27 mouse cellular contexts compared by ENCODE assay signal in the genomic region with DNA sequence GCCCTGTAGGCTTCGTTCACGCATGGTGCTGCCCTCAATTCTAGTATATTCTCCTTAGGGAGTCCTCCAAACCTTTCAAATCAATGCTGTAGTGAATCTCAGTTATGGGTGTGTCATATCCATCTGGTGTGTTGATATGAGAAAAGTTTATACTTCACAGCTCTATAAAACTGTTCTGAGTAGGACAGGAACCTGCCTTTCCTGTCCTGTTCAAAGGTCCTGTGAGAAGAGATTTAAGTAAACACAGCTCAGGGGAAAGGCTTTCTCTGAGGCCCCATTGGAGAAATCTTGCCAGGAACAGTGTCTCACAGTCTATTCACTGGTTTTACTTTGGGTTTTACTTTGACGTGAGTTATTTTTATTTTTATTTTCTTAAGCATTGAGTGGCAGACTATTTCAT. TPM values are rescaled to one million over a fixed set of nuclear protein-coding genes. Genes with fewer than 3 reads are reported as not detected.
DNase-seq lines count a peak whose midpoint lies in the region; ATAC-seq and TF ChIP-seq lines count a peak whose summit lies in the region.
"Had no signal": no experiment of that assay in that cellular context is flagged by ENCODE, and none has a peak within 500 bp of the region (broad histone marks: within the 10 kb centered on the region; RNA-seq: fewer than 3 reads in every experiment).

No protein-coding gene starts in this region.

- no peaks in the 10 kb centered on the region for H3K27me3 ChIP-seq in heart, adult 2 months (ENCODE audit: control insufficient read depth, insufficient read depth, low read length)
- no peaks in the 10 kb centered on the region for H3K27me3 ChIP-seq in heart, embryonic 11.5 days (ENCODE audit: control insufficient read depth, insufficient read depth, low read length)
- H3K27me3 ChIP-seq in intestine, embryonic 15.5 days (replicated peaks) = no peaks in the 10 kb centered on the region
- H3K27me3 ChIP-seq: CH12.LX; forebrain, embryonic 13.5 days; heart, embryonic 13.5 days; hindbrain, embryonic 13.5 days; Patski had no signal

- H3K4me2 ChIP-seq in heart, embryonic 11.5 days = no peak overlapping the region
- peak overlapping the region; percentile 30; the same call in 1 of the 2 replicates for H3K4me2 ChIP-seq in intestine, embryonic 15.5 days (replicated peaks)
- H3K4me2 ChIP-seq: forebrain, embryonic 13.5 days; heart, embryonic 13.5 days; hindbrain, embryonic 13.5 days had no signal

- peaks cover 11% of the 10 kb centered on the region for H3K4me1 ChIP-seq in heart, adult 2 months (ENCODE audit: control insufficient read depth, insufficient read depth, low read length)
- H3K4me1 ChIP-seq in heart, embryonic 11.5 days (ENCODE audit: control insufficient read depth, insufficient read depth, low read length) = no peaks in the 10 kb centered on the region
- H3K4me1 ChIP-seq in intestine, embryonic 15.5 days (replicated peaks) = peaks cover 16% of the 10 kb centered on the region; the same call in 1 of the 2 replicates
- H3K4me1 ChIP-seq: forebrain, embryonic 10.5 days; forebrain, embryonic 13.5 days; hindbrain, embryonic 10.5 days; hindbrain, embryonic 13.5 days had no signal

- TF ChIP-seq CTCF in heart, adult 2 months (IDR thresholded peaks at IDR 0.05) = no peak

- H3K4me3 ChIP-seq in heart, adult 2 months = no peak overlapping the region
- H3K4me3 ChIP-seq in heart, embryonic 11.5 days (ENCODE audit: low read depth, low read length) = no peak overlapping the region
- H3K4me3 ChIP-seq in intestine, embryonic 15.5 days (replicated peaks) = no peak overlapping the region
- H3K4me3 ChIP-seq: forebrain, embryonic 10.5 days; forebrain, embryonic 13.5 days; gastrocnemius, adult 2 months; heart, embryonic 13.5 days; hindbrain, embryonic 10.5 days; hindbrain, embryonic 13.5 days had no signal

- intact Hi-C loops in heart, adult 2 months (cut with DNase I) = no loop called here

- no peaks in the 10 kb centered on the region; the same call in 1 of the 2 replicates for H3K9me3 ChIP-seq in heart, embryonic 11.5 days (replicated peaks; ENCODE audit: control insufficient read depth, low read length)
- no peaks in the 10 kb centered on the region for H3K9me3 ChIP-seq in intestine, embryonic 15.5 days
- H3K9me3 ChIP-seq: forebrain, embryonic 10.5 days; forebrain, embryonic 13.5 days; heart, embryonic 13.5 days; hindbrain, embryonic 10.5 days; hindbrain, embryonic 13.5 days had no signal

- no peak for TF ChIP-seq POLR2A in heart, adult 2 months (IDR thresholded peaks at IDR 0.05; ENCODE audit: insufficient read depth, low read depth, low read length)

- H3K27ac ChIP-seq in heart, adult 2 months = peak overlapping the region; percentile 84
- H3K27ac ChIP-seq in heart, embryonic 11.5 days (ENCODE audit: low read depth, low read length) = no peak overlapping the region
- H3K27ac ChIP-seq in intestine, embryonic 15.5 days = 0 out of 2 replicates have a peak overlapping the region, but pooled peaks have one; percentile 13
- H3K27ac ChIP-seq: forebrain, embryonic 10.5 days; forebrain, embryonic 13.5 days; gastrocnemius, adult 2 months; heart, embryonic 13.5 days; hindbrain, embryonic 10.5 days; hindbrain, embryonic 13.5 days had no signal

- WGBS in heart, adult 2 months = 50% methylated on average over 3 of the region's 3 CpGs
- 84% methylated on average over 3 of the region's 3 CpGs for WGBS in heart, embryonic 11.5 days (ENCODE audit: insufficient replicate concordance)
- WGBS in intestine, embryonic 15.5 days = 60% methylated on average over 3 of the region's 3 CpGs
- WGBS in large intestine, adult 2 months = 21% methylated on average over 3 of the region's 3 CpGs

- no peak for TF ChIP-seq EP300 in heart, adult 2 months (IDR thresholded peaks at IDR 0.05; ENCODE audit: insufficient read depth, low read depth, low read length)

- DNase-seq in heart, adult 2 months = no peak
- DNase-seq in lung, postnatal 25 days (ENCODE audit: low spot score) = peak; percentile 35
- DNase-seq in lung, postnatal 4 days = no peak
- peak; percentile 89 for DNase-seq in large intestine, adult 2 months (ENCODE audit: low read depth, low spot score)
- no peak for DNase-seq in ovary, postnatal 36 days (ENCODE audit: low spot score)
- DNase-seq: adrenal gland, postnatal 10 days; adrenal gland, postnatal 36 days; B cell, adult 2 months; cerebellum, adult 18-20 months; cerebellum, adult 9-10 months; cerebellum, postnatal 14 days; gastrocnemius, adult 2 months; gastrocnemius, postnatal 25 days; heart, postnatal 36 days had no signal

- ATAC-seq in heart, embryonic 11.5 days (replicated peaks; ENCODE audit: insufficient number of reproducible peaks, low FRiP score, low TSS enrichment) = no peak
- peak; percentile 87 for ATAC-seq in intestine, embryonic 15.5 days
- no peak for ATAC-seq in megakaryocyte progenitor cell, adult 5-6 weeks (replicated peaks; ENCODE audit: poor library complexity)
- ATAC-seq: forebrain, embryonic 13.5 days; forebrain, embryonic 16.5 days; hindbrain, embryonic 16.5 days; Patski had no signal

- H3K79me2 ChIP-seq in heart, adult 2 months (replicated peaks; ENCODE audit: control insufficient read depth, insufficient read depth, low read length) = peaks cover 3% of the 10 kb centered on the region; the same call in 1 of the 2 replicates

- peaks cover 14% of the 10 kb centered on the region for H3K36me3 ChIP-seq in heart, adult 2 months (ENCODE audit: control insufficient read depth, insufficient read depth, low read length)
- no peaks in the 10 kb centered on the region for H3K36me3 ChIP-seq in heart, embryonic 11.5 days (ENCODE audit: control insufficient read depth, insufficient read depth, low read length)
- no peaks in the 10 kb centered on the region for H3K36me3 ChIP-seq in intestine, embryonic 15.5 days
- H3K36me3 ChIP-seq: forebrain, embryonic 10.5 days; G1E; heart, embryonic 13.5 days; hindbrain, embryonic 10.5 days; hindbrain, embryonic 13.5 days had no signal

- no peak overlapping the region for H3K9ac ChIP-seq in heart, adult 2 months (ENCODE audit: low read depth, low read length)
- H3K9ac ChIP-seq in heart, embryonic 11.5 days (ENCODE audit: low read depth, low read length) = no peak overlapping the region
- H3K9ac ChIP-seq in intestine, embryonic 15.5 days = no peak overlapping the region
- H3K9ac ChIP-seq: forebrain, embryonic 13.5 days; heart, embryonic 13.5 days; hindbrain, embryonic 13.5 days had no signal

RNA-seq across cellular contexts. Expression of a gene that starts 22.5 kb away (rescaled TPM):
- 10 to 100 TPM; 64.6 to 72.3 TPM for total RNA-seq in heart, adult 2 months (2021)
- 18.0 and 23.9 TPM in 2 replicates for polyA plus RNA-seq in heart, adult 2 months (2012; rRNA removed)
- polyA plus RNA-seq in heart, embryonic 11.5 days (2014; fragmentation: Nextera tagmentation; extraction: Ambion mirVana) = 9.9 and 10.7 TPM in 2 replicates
- 19.5 and 20.8 TPM in 2 replicates for polyA plus RNA-seq in intestine, embryonic 15.5 days (2015; fragmentation: Nextera tagmentation; extraction: Ambion mirVana)
- polyA plus RNA-seq in large intestine, adult 2 months (2012; rRNA removed) = 2.7 and 8.9 TPM in 2 replicates
- not detected in 2 replicates for total RNA-seq in megakaryocyte progenitor cell, adult 5-6 weeks (2015)
- total RNA-seq in megakaryocyte progenitor cell, adult 5-6 weeks (2017) = not detected in 2 replicates
- polyA plus RNA-seq: G1E had no signal

Comparison
In these comparisons a context has a peak if more than half of its experiments do, and no peak if none do; other contexts are left out.
1. DNase-seq: peak in lung, postnatal 25 days (single experiment) and large intestine, adult 2 months (single experiment); none in heart, adult 2 months (0 of 2), lung, postnatal 4 days (0 of 2) and ovary, postnatal 36 days (single experiment).